Mouse (Mus musculus) liver, adult 2 months (tissue): ENCODE results near the gene Foxj1. TPM values are rescaled to one million over a fixed set of nuclear protein-coding genes. Genes with fewer than 3 reads are reported as not detected.
A peak's percentile ranks its signal among the peaks of the same experiment; 100 is the strongest.

Source experiments
- DNase-seq: peaks from one replicate; pipeline ENCODE4 v3.0.0-alpha.2; 2011; ENCODE audit warnings: low read depth, low spot score; ENCODE audit errors: extremely low read depth
- H3K27ac ChIP-seq: fragments of 200-500 bp; replicated peaks from 2 replicates; pipeline ENCODE4 v1.5.1; 2012; ENCODE audit warnings: low read depth, mild to moderate bottlenecking, control low read depth, inconsistent platforms, low read length; ENCODE audit not compliant: insufficient read depth
- H3K27me3 ChIP-seq: fragments of 200-500 bp; 2 replicates; pipeline ENCODE4 v1.6.1; 2012; ENCODE audit warnings: mild to moderate bottlenecking, moderate library complexity, low read length, inconsistent platforms; ENCODE audit not compliant: control insufficient read depth, insufficient read depth
- H3K36me3 ChIP-seq: fragments of 200-500 bp; 2 replicates; pipeline ENCODE4 v1.6.1; 2012; ENCODE audit warnings: low read length, inconsistent platforms; ENCODE audit not compliant: control insufficient read depth, insufficient read depth
- H3K4me1 ChIP-seq: fragments of 200-500 bp; 2 replicates; pipeline ENCODE4 v1.6.1; 2011; ENCODE audit warnings: low read length; ENCODE audit not compliant: control insufficient read depth, insufficient read depth
- H3K4me3 ChIP-seq: fragments of 200-500 bp; 2 replicates; pipeline ENCODE4 v1.5.1; 2011; ENCODE audit warnings: low read depth, mild to moderate bottlenecking, control low read depth, low read length, moderate library complexity; ENCODE audit not compliant: insufficient read depth
- H3K79me2 ChIP-seq: fragments of 200-500 bp; 2 replicates; pipeline ENCODE4 v1.6.1; 2012; ENCODE audit warnings: inconsistent platforms, mild to moderate bottlenecking, low read length, moderate library complexity; ENCODE audit not compliant: control insufficient read depth, insufficient read depth
- H3K9ac ChIP-seq: fragments of 200-500 bp; 2 replicates; pipeline ENCODE4 v1.6.1; 2012; ENCODE audit warnings: low read depth, mild to moderate bottlenecking, control low read depth, inconsistent platforms, low read length
- CTCF ChIP-seq: fragments of 200-500 bp; IDR thresholded peaks from 2 replicates; pipeline ENCODE4 v1.5.1; 2011; ENCODE audit warnings: low read depth, low read length, control low read depth
- POLR2A ChIP-seq: fragments of 200-500 bp; IDR thresholded peaks from 2 replicates; pipeline ENCODE4 v1.6.1; 2011; ENCODE audit warnings: low read length, control low read depth; ENCODE audit not compliant: insufficient read depth; ENCODE audit errors: extremely low read depth
- WGBS: fragments of 180-500 bp; shearing (Covaris S2); methylation state at CpG from one replicate; pipeline ENCODE4 v1.1.7; 2018; 5-methylcytosine and 5-hydroxymethylcytosine counted together
- polyA plus RNA-seq: library from polyadenylated mRNA; depleted of rRNA; stranded (reverse); fragments of >200 nt; gene quantifications from 2 replicates; pipeline ENCODE4 v1.2.3, GENCODE M21; 2012
- total RNA-seq: library from RNA; depleted of rRNA; stranded (reverse); fragments of >200 nt; gene quantifications from 2 replicates; pipeline ENCODE4 v1.2.3, GENCODE M21; 2014

Gene Foxj1
- total and polyA plus RNA-seq, 2 experiments, result 0.09 to 0.21 TPM

- Histone ChIP-seq H3K27me3 (no peaks in the 10 kb centered on the region), H3K27ac (peak overlapping the region; percentile 17), H3K4me3 (peak overlapping the region; percentile 93), H3K4me1 (peaks cover 8% of the 10 kb centered on the region), H3K79me2 (peaks cover 4% of the 10 kb centered on the region; the same call in 1 of the 2 replicates), H3K36me3 (peaks cover 10% of the 10 kb centered on the region; the same call in 1 of the 2 replicates), H3K9ac (peak overlapping the region; percentile 87)
- WGBS, result under 1% methylated on average over 53 of the region's 53 CpGs
- TF ChIP-seq CTCF, result no peak
- 0 out of 2 replicates have a peak, but pooled peaks have one; percentile 6 for TF ChIP-seq POLR2A
- peak; percentile 75 for DNase-seq
These were observed 28.8 kb downstream of the Foxj1 start for GRCm38 (mm10) chr11:116306126-116306982.

GRCm38 (mm10) chr11:116305423-116305822 lies 29.8 kb downstream of the Foxj1 start:
- peaks cover 8% of the 10 kb centered on the region for H3K4me1 ChIP-seq
- TF ChIP-seq CTCF, result no peak
- no peak for TF ChIP-seq POLR2A
- H3K27ac ChIP-seq, result no peak overlapping the region
- peaks cover 4% of the 10 kb centered on the region; the same call in 1 of the 2 replicates for H3K79me2 ChIP-seq
- 99% methylated on average over 2 of the region's 2 CpGs for WGBS
- no peaks in the 10 kb centered on the region for H3K27me3 ChIP-seq
- no peak for DNase-seq
- no peak overlapping the region for H3K4me3 ChIP-seq
- no peak overlapping the region for H3K9ac ChIP-seq
- peaks cover 12% of the 10 kb centered on the region; the same call in 1 of the 2 replicates for H3K36me3 ChIP-seq

GRCm38 (mm10) chr11:116298621-116299020 lies 36.6 kb downstream of the Foxj1 start:
- TF ChIP-seq POLR2A (no peak), CTCF (no peak)
- Histone ChIP-seq H3K36me3 (peaks cover 6% of the 10 kb centered on the region; the same call in 1 of the 2 replicates), H3K79me2 (no peaks in the 10 kb centered on the region), H3K9ac (no peak overlapping the region), H3K4me1 (no peaks in the 10 kb centered on the region), H3K4me3 (no peak overlapping the region), H3K27me3 (no peaks in the 10 kb centered on the region), H3K27ac (no peak overlapping the region)
- 93% methylated on average over 6 of the region's 6 CpGs for WGBS
- DNase-seq, result no peak

GRCm38 (mm10) chr11:116298221-116298620 lies 37.0 kb downstream of the Foxj1 start:
- Histone ChIP-seq H3K9ac (no peak overlapping the region), H3K4me3 (no peak overlapping the region), H3K79me2 (no peaks in the 10 kb centered on the region), H3K36me3 (peaks cover 3% of the 10 kb centered on the region; the same call in 1 of the 2 replicates), H3K27me3 (no peaks in the 10 kb centered on the region), H3K4me1 (no peaks in the 10 kb centered on the region), H3K27ac (no peak overlapping the region)
- TF ChIP-seq CTCF, result no peak
- no peak for TF ChIP-seq POLR2A
- 95% methylated on average over 11 of the region's 11 CpGs for WGBS
- no peak for DNase-seq

DNA sequence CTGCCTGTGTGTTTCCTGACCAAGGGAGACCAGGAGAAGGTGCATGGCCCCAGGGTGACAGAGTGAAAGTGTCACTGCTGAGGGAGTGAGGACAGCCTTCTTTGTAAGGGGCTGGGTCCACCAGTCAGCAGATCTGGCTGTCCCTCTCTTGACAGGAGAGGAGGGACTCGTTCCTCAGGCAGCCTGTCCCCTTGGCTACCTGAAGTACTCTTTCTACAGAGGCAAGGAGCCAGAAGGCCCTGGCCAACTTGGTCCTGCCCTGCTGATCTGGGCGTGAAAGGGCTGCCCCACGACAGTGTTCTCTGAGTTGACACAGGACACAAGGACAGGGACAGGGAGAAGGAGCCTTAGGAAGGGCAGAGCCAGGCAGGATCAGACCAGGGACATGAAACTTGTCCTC lies 38.2 kb downstream of the Foxj1 start:
- H3K4me3 ChIP-seq, result no peak overlapping the region
- no peaks in the 10 kb centered on the region for H3K4me1 ChIP-seq
- peaks cover 2% of the 10 kb centered on the region; the same call in 1 of the 2 replicates for H3K36me3 ChIP-seq
- H3K9ac ChIP-seq, result no peak overlapping the region
- H3K27ac ChIP-seq, result no peak overlapping the region
- no peaks in the 10 kb centered on the region for H3K79me2 ChIP-seq
- TF ChIP-seq CTCF, result no peak
- no peak for TF ChIP-seq POLR2A
- WGBS, result 73% methylated on average over 3 of the region's 3 CpGs
- DNase-seq, result no peak
- no peaks in the 10 kb centered on the region for H3K27me3 ChIP-seq
